Mouse (Mus musculus) embryo, embryonic 11 days (tissue): ENCODE results near the gene Gcsam.
A peak's percentile ranks its signal among the peaks of the same experiment; 100 is the strongest.

Source experiments
- DNase-seq: peaks from one replicate; pipeline ENCODE4 v3.0.0-alpha.2; 2015

The Gcsam gene

GRCm38 (mm10) chr16:45653009-45653933 is 43.1 kb downstream of the Gcsam start:
- DNase-seq = no peak

- DNase-seq = peak; percentile 9
Measured at GRCm38 (mm10) chr16:45653934-45654332, 43.8 kb downstream of the Gcsam start, which contains the start of gene BC016579. Gene BC016579 (minus strand): TSS chr16:45654068.

GRCm38 (mm10) chr16:45654465-45654864 is 44.3 kb downstream of the Gcsam start:
- DNase-seq = no peak

GRCm38 (mm10) chr16:45657574-45658159 is 47.5 kb downstream of the Gcsam start:
- DNase-seq = no peak

- DNase-seq = no peak
Measured at GRCm38 (mm10) chr16:45658248-45658647, 48.1 kb downstream of the Gcsam start.

- no peak for DNase-seq
Measured at GRCm38 (mm10) chr16:45659596-45659995, 49.4 kb downstream of the Gcsam start.

GRCm38 (mm10) chr16:45662381-45662780 is 52.2 kb downstream of the Gcsam start:
- no peak for DNase-seq

- no peak for DNase-seq
Measured at GRCm38 (mm10) chr16:45666136-45666535, 56.0 kb downstream of the Gcsam start.

- DNase-seq = no peak
Measured at GRCm38 (mm10) chr16:45668178-45668577, 58.0 kb downstream of the Gcsam start.

GRCm38 (mm10) chr16:45670005-45670404 is 59.8 kb downstream of the Gcsam start:
- DNase-seq = no peak
